Mouse (Mus musculus): ENCODE results near the gene Rnf24.
A peak's percentile ranks its signal among the peaks of the same experiment; 100 is the strongest.

The Rnf24 gene

GRCm38 (mm10) chr2:131262213-131262672 is 90.4 kb downstream of the Rnf24 start, which contains the start of gene Pank2:
Gene Pank2, plus strand, starts transcription at chr2:131262495.
- peak; percentile 98 for DNase-seq

GRCm38 (mm10) chr2:131261481-131262212 is 91.0 kb downstream of the Rnf24 start:
- no peak for DNase-seq

- DNase-seq, result no peak
Observed at GRCm38 (mm10) chr2:131260544-131261307, 92.0 kb downstream of the Rnf24 start.

- no peak for DNase-seq
Observed at GRCm38 (mm10) chr2:131258693-131259092, 94.0 kb downstream of the Rnf24 start.

- DNase-seq, result no peak
Observed at GRCm38 (mm10) chr2:131255738-131256137, 97.0 kb downstream of the Rnf24 start.

GRCm38 (mm10) chr2:131254329-131254713 is 98.4 kb downstream of the Rnf24 start:
- DNase-seq, result peak; percentile 54

- peak; percentile 86 for DNase-seq
Observed at GRCm38 (mm10) chr2:131253681-131254328, 98.9 kb downstream of the Rnf24 start.

Data from kidney, adult 9 months (tissue).